8 mouse cellular contexts compared by ENCODE assay signal in genomic region chr13:14064341-14065027, GRCm38 (mm10). TPM values are rescaled to one million over a fixed set of nuclear protein-coding genes. Genes with fewer than 3 reads are reported as not detected.
DNase-seq lines count a peak whose midpoint lies in the region; ATAC-seq and TF ChIP-seq lines count a peak whose summit lies in the region.

No protein-coding gene starts in this region.

- H3K27me3 ChIP-seq in midbrain, embryonic 16.5 days (ENCODE audit: control insufficient read depth, insufficient read depth, low read depth, low read length), result no peaks in the 10 kb centered on the region
- no peaks in the 10 kb centered on the region for H3K27me3 ChIP-seq in stomach, embryonic 16.5 days (ENCODE audit: control insufficient read depth, insufficient read depth, low read length)

- no peak for TF ChIP-seq CTCF in cortical plate, adult 2 months (IDR thresholded peaks at IDR 0.05; ENCODE audit: extremely low read depth, insufficient read depth, low read length)

- no peaks in the 10 kb centered on the region for H3K36me3 ChIP-seq in midbrain, embryonic 16.5 days (ENCODE audit: control insufficient read depth, insufficient read depth, low read length)
- no peaks in the 10 kb centered on the region for H3K36me3 ChIP-seq in stomach, embryonic 16.5 days (ENCODE audit: control insufficient read depth, insufficient read depth, low read length)

- H3K4me3 ChIP-seq in cortical plate, adult 2 months (ENCODE audit: insufficient read depth, low read length), result peak overlapping the region; percentile 77
- peak overlapping the region; percentile 99 for H3K4me3 ChIP-seq in midbrain, embryonic 16.5 days (ENCODE audit: low read depth, low read length)
- H3K4me3 ChIP-seq in stomach, embryonic 16.5 days (replicated peaks; ENCODE audit: low read length), result peak overlapping the region; percentile 96

- peak; percentile 22 to 34 for DNase-seq in left cerebral cortex, adult 18-20 months (ENCODE audit: low spot score in 2 of 2)
- DNase-seq in left cerebral cortex, adult 11 months (ENCODE audit: low spot score), result no peak
- DNase-seq in heart, adult 18-20 months, result peak; percentile 40 to 58
- peak; percentile 51 for DNase-seq in kidney, adult 18-20 months
- DNase-seq in liver, result peak; percentile 53

- WGBS in midbrain, embryonic 16.5 days, result 1% methylated on average over 48 of the region's 65 CpGs
- under 1% methylated on average over 65 of the region's 65 CpGs for WGBS in stomach, embryonic 16.5 days

- TF ChIP-seq POLR2A in cortical plate, adult 2 months (IDR thresholded peaks at IDR 0.05; ENCODE audit: extremely low read depth, insufficient read depth, low read length), result no peak

- H3K9me3 ChIP-seq in midbrain, embryonic 16.5 days (replicated peaks; ENCODE audit: control insufficient read depth, low read length, poor library complexity, severe bottlenecking), result no peaks in the 10 kb centered on the region
- H3K9me3 ChIP-seq in stomach, embryonic 16.5 days (replicated peaks; ENCODE audit: control insufficient read depth, low read length), result no peaks in the 10 kb centered on the region

- no peaks in the 10 kb centered on the region for H3K4me1 ChIP-seq in cortical plate, adult 2 months (ENCODE audit: control insufficient read depth, insufficient read depth, low read length)
- H3K4me1 ChIP-seq in midbrain, embryonic 16.5 days (ENCODE audit: control insufficient read depth, insufficient read depth, low read length), result peaks cover 37% of the 10 kb centered on the region
- H3K4me1 ChIP-seq in stomach, embryonic 16.5 days (ENCODE audit: control insufficient read depth, insufficient read depth, low read length), result peaks cover 19% of the 10 kb centered on the region

- ATAC-seq in midbrain, embryonic 16.5 days, result peak; percentile 4; the same call in 1 of the 2 replicates
- no peak for ATAC-seq in stomach, embryonic 16.5 days (ENCODE audit: insufficient read depth, low FRiP score)

- peak overlapping the region; percentile 81 for H3K4me2 ChIP-seq in midbrain, embryonic 16.5 days (ENCODE audit: low read length)
- peak overlapping the region; percentile 71 for H3K4me2 ChIP-seq in stomach, embryonic 16.5 days (ENCODE audit: low read depth, low read length)

- peak overlapping the region; percentile 99 for H3K9ac ChIP-seq in midbrain, embryonic 16.5 days (ENCODE audit: low read depth, low read length)
- H3K9ac ChIP-seq in stomach, embryonic 16.5 days (ENCODE audit: low read length), result peak overlapping the region; percentile 90

- peak overlapping the region; percentile 72; the same call in 1 of the 2 replicates for H3K27ac ChIP-seq in cortical plate, adult 2 months (ENCODE audit: insufficient read depth, low read length)
- H3K27ac ChIP-seq in midbrain, embryonic 16.5 days (ENCODE audit: low read length), result peak overlapping the region; percentile 97
- peak overlapping the region; percentile 98 for H3K27ac ChIP-seq in stomach, embryonic 16.5 days (ENCODE audit: low read length)

RNA-seq across cellular contexts. Expression of gene Ggps1, which starts 1.2 kb away (rescaled TPM):
- total RNA-seq in left cerebral cortex, adult 18-20 months (2021), result 10 to 100 TPM; 60.5 to 64.1 TPM
- 47.4 and 51.0 TPM in 2 replicates for polyA plus RNA-seq in cortical plate, adult 2 months (2012; rRNA removed)
- 10 to 100 TPM; 21.5 to 26.9 TPM for total RNA-seq in heart, adult 18-20 months (2021)
- polyA plus RNA-seq in midbrain, embryonic 16.5 days (2015; fragmentation: Nextera tagmentation; extraction: Ambion mirVana), result 80.6 and 81.0 TPM in 2 replicates
- 45.0 and 45.6 TPM in 2 replicates for polyA plus RNA-seq in stomach, embryonic 16.5 days (2015; fragmentation: Nextera tagmentation; extraction: Ambion mirVana)

RNA-seq across cellular contexts. Expression of gene Arid4b, which starts 1.5 kb away (rescaled TPM):
- total RNA-seq in left cerebral cortex, adult 18-20 months (2021), result 10 to 100 TPM; 44.8 to 51.3 TPM
- polyA plus RNA-seq in cortical plate, adult 2 months (2012; rRNA removed), result 26.3 and 29.2 TPM in 2 replicates
- 10 to 100 TPM; 18.4 to 21.7 TPM for total RNA-seq in heart, adult 18-20 months (2021)
- 80.9 and 89.7 TPM in 2 replicates for polyA plus RNA-seq in midbrain, embryonic 16.5 days (2015; fragmentation: Nextera tagmentation; extraction: Ambion mirVana)
- 53.2 and 54.8 TPM in 2 replicates for polyA plus RNA-seq in stomach, embryonic 16.5 days (2015; fragmentation: Nextera tagmentation; extraction: Ambion mirVana)

RNA-seq across cellular contexts. Expression of gene Tbce, which starts 25.0 kb away (rescaled TPM):
- total RNA-seq in left cerebral cortex, adult 18-20 months (2021), result 10 to 100 TPM; 66.1 to 75.6 TPM
- polyA plus RNA-seq in cortical plate, adult 2 months (2012; rRNA removed), result 178 and 208 TPM in 2 replicates
- total RNA-seq in heart, adult 18-20 months (2021), result 10 to 100 TPM; 18.8 to 24.0 TPM
- 106 TPM in 2 replicates for polyA plus RNA-seq in midbrain, embryonic 16.5 days (2015; fragmentation: Nextera tagmentation; extraction: Ambion mirVana)
- 52.6 and 58.9 TPM in 2 replicates for polyA plus RNA-seq in stomach, embryonic 16.5 days (2015; fragmentation: Nextera tagmentation; extraction: Ambion mirVana)
